Mouse (Mus musculus) hindbrain, embryonic 15.5 days (tissue): ENCODE measurements at regions not wholly inside any gene's neighbourhood (a gene's known extent, or its start where the extent isn't known, plus 50 kb on each side); places are given as distances from the start of the nearest gene placed in this dataset.

Source experiments
- ATAC-seq: fragments of 200-750 bp; cut with Nextera tagmentation; 2 replicates; pipeline ENCODE4 v1.8.0; 2017; ENCODE audit warnings: low read depth, moderate number of reproducible peaks, moderate TSS enrichment; ENCODE audit not compliant: low FRiP score
- H3K27ac ChIP-seq: fragments of 300-500 bp; sonication (generic); replicated peaks from 2 replicates; pipeline ENCODE4 v1.5.1; 2015; ENCODE audit warnings: mild to moderate bottlenecking, inconsistent platforms
- H3K27me3 ChIP-seq: fragments of 300-500 bp; sonication (generic); 2 replicates; pipeline ENCODE4 v1.6.1; 2015; ENCODE audit warnings: control low read depth, inconsistent platforms
- H3K36me3 ChIP-seq: fragments of 300-500 bp; sonication (generic); 2 replicates; pipeline ENCODE4 v1.6.1; 2015; ENCODE audit warnings: control low read depth, inconsistent platforms
- H3K4me1 ChIP-seq: fragments of 300-500 bp; sonication (generic); replicated peaks from 2 replicates; pipeline ENCODE4 v1.6.1; 2015; ENCODE audit warnings: control low read depth, inconsistent platforms
- H3K4me2 ChIP-seq: fragments of 300-500 bp; sonication (generic); 2 replicates; pipeline ENCODE4 v1.6.1; 2015; ENCODE audit warnings: moderate library complexity, mild to moderate bottlenecking, inconsistent platforms
- H3K4me3 ChIP-seq: fragments of 300-500 bp; sonication (generic); 2 replicates; pipeline ENCODE4 v1.5.1; 2015; ENCODE audit warnings: mild to moderate bottlenecking, inconsistent platforms
- H3K9ac ChIP-seq: fragments of 300-500 bp; sonication (generic); 2 replicates; pipeline ENCODE4 v1.6.1; 2015; ENCODE audit warnings: inconsistent platforms
- H3K9me3 ChIP-seq: fragments of 300-500 bp; sonication (generic); 2 replicates; pipeline ENCODE4 v1.6.1; 2016; ENCODE audit warnings: control low read depth, inconsistent platforms
- WGBS: fragments of 180-500 bp; shearing (Covaris S2); methylation state at CpG from one replicate; pipeline ENCODE4 v1.1.7; 2015; 5-methylcytosine and 5-hydroxymethylcytosine counted together

GRCm38 (mm10) chr6:67186537-67187274 is 51.3 kb upstream of the Serbp1 start:
- no peak for ATAC-seq
- 90% methylated on average over 7 of the region's 7 CpGs for WGBS
- H3K36me3 ChIP-seq, result no peaks in the 10 kb centered on the region

GRCm38 (mm10) chr6:67184662-67185061 is 53.3 kb upstream of the Serbp1 start:
- no peak overlapping the region for H3K4me3 ChIP-seq
- 90% methylated on average over 2 of the region's 2 CpGs for whole genome bisulfite sequencing
- H3K9me3 ChIP-seq, result no peaks in the 10 kb centered on the region
- H3K27me3 ChIP-seq, result no peaks in the 10 kb centered on the region
- no peak overlapping the region for H3K27ac ChIP-seq
- no peak for ATAC-seq
- H3K4me1 ChIP-seq, result no peaks in the 10 kb centered on the region
- no peaks in the 10 kb centered on the region for H3K36me3 ChIP-seq
- no peak overlapping the region for H3K9ac ChIP-seq
- no peak overlapping the region for H3K4me2 ChIP-seq

More at GRCm38 (mm10) chr6:67186537-67187274, 51.3 kb upstream of the Serbp1 start:
- H3K27me3 ChIP-seq, result no peaks in the 10 kb centered on the region
- no peaks in the 10 kb centered on the region for H3K9me3 ChIP-seq
- no peak overlapping the region for H3K27ac ChIP-seq
- H3K4me2 ChIP-seq, result no peak overlapping the region
- no peaks in the 10 kb centered on the region for H3K4me1 ChIP-seq
- no peak overlapping the region for H3K4me3 ChIP-seq
- no peak overlapping the region for H3K9ac ChIP-seq

GRCm38 (mm10) chr6:67183481-67184215 is 54.3 kb upstream of the Serbp1 start:
- Histone ChIP-seq H3K27ac (no peak overlapping the region), H3K9ac (no peak overlapping the region), H3K27me3 (no peaks in the 10 kb centered on the region), H3K9me3 (no peaks in the 10 kb centered on the region), H3K36me3 (no peaks in the 10 kb centered on the region), H3K4me3 (no peak overlapping the region), H3K4me1 (no peaks in the 10 kb centered on the region), H3K4me2 (no peak overlapping the region)
- WGBS, result 86% methylated on average over 15 of the region's 15 CpGs
- no peak for ATAC-seq

GRCm38 (mm10) chr6:67182453-67182852 is 55.5 kb upstream of the Serbp1 start:
- 89% methylated on average over 2 of the region's 2 CpGs for WGBS
- H3K9me3 ChIP-seq, result no peaks in the 10 kb centered on the region
- H3K36me3 ChIP-seq, result no peaks in the 10 kb centered on the region
- H3K27ac ChIP-seq, result no peak overlapping the region
- H3K4me2 ChIP-seq, result no peak overlapping the region
- no peak overlapping the region for H3K4me3 ChIP-seq
- H3K4me1 ChIP-seq, result no peaks in the 10 kb centered on the region
- H3K9ac ChIP-seq, result no peak overlapping the region
- no peaks in the 10 kb centered on the region for H3K27me3 ChIP-seq
- ATAC-seq, result no peak

- Histone ChIP-seq H3K27ac (no peak overlapping the region), H3K36me3 (no peaks in the 10 kb centered on the region), H3K9me3 (no peaks in the 10 kb centered on the region), H3K9ac (no peak overlapping the region), H3K4me2 (no peak overlapping the region), H3K4me1 (no peaks in the 10 kb centered on the region), H3K27me3 (no peaks in the 10 kb centered on the region), H3K4me3 (no peak overlapping the region)
- ATAC-seq, result no peak
- WGBS, result 92% methylated on average over 4 of the region's 4 CpGs
Measured at GRCm38 (mm10) chr6:67181459-67181858, 56.5 kb upstream of the Serbp1 start.

GRCm38 (mm10) chr6:67179416-67179815 is 58.6 kb upstream of the Serbp1 start:
- H3K4me3 ChIP-seq, result no peak overlapping the region
- H3K9ac ChIP-seq, result no peak overlapping the region
- H3K4me2 ChIP-seq, result no peak overlapping the region
- no peaks in the 10 kb centered on the region for H3K36me3 ChIP-seq
- ATAC-seq, result no peak
- H3K27ac ChIP-seq, result no peak overlapping the region
- H3K9me3 ChIP-seq, result no peaks in the 10 kb centered on the region
- no peaks in the 10 kb centered on the region for H3K27me3 ChIP-seq
- 84% methylated on average over 7 of the region's 7 CpGs for WGBS
- no peaks in the 10 kb centered on the region for H3K4me1 ChIP-seq

GRCm38 (mm10) chr6:67178531-67178930 is 59.4 kb upstream of the Serbp1 start:
- H3K4me2 ChIP-seq, result no peak overlapping the region
- no peaks in the 10 kb centered on the region for H3K4me1 ChIP-seq
- no peaks in the 10 kb centered on the region for H3K9me3 ChIP-seq
- no peak overlapping the region for H3K27ac ChIP-seq
- no peak overlapping the region for H3K4me3 ChIP-seq
- no peaks in the 10 kb centered on the region for H3K27me3 ChIP-seq
- 76% methylated on average over 4 of the region's 4 CpGs for WGBS
- no peaks in the 10 kb centered on the region for H3K36me3 ChIP-seq
- no peak for ATAC-seq
- H3K9ac ChIP-seq, result no peak overlapping the region

- Histone ChIP-seq H3K4me1 (no peaks in the 10 kb centered on the region), H3K4me3 (no peak overlapping the region), H3K27me3 (no peaks in the 10 kb centered on the region), H3K9ac (no peak overlapping the region), H3K4me2 (no peak overlapping the region), H3K9me3 (no peaks in the 10 kb centered on the region), H3K27ac (no peak overlapping the region), H3K36me3 (no peaks in the 10 kb centered on the region)
- peak; percentile 42; the same call in 1 of the 2 replicates for ATAC-seq
- 33% methylated on average over 1 of the region's 1 CpGs for WGBS
Measured at GRCm38 (mm10) chr6:67178101-67178500, 59.9 kb upstream of the Serbp1 start.

GRCm38 (mm10) chr6:67170674-67170946 is 67.4 kb upstream of the Serbp1 start:
- H3K9ac ChIP-seq, result no peak overlapping the region
- H3K4me3 ChIP-seq, result no peak overlapping the region
- H3K27ac ChIP-seq, result no peak overlapping the region
- no peaks in the 10 kb centered on the region for H3K9me3 ChIP-seq
- H3K4me2 ChIP-seq, result no peak overlapping the region
- WGBS, result 87% methylated on average over 5 of the region's 5 CpGs
- 0 out of 2 replicates have a peak, but pooled peaks cover 3% of the 10 kb centered on the region for H3K4me1 ChIP-seq
- ATAC-seq, result no peak; the same call in 1 of the 2 replicates
- no peaks in the 10 kb centered on the region for H3K27me3 ChIP-seq
- H3K36me3 ChIP-seq, result no peaks in the 10 kb centered on the region

GRCm38 (mm10) chr6:67169873-67170673 is 67.9 kb upstream of the Serbp1 start:
- Histone ChIP-seq H3K27me3 (no peaks in the 10 kb centered on the region), H3K4me1 (0 out of 2 replicates have a peak, but pooled peaks cover 3% of the 10 kb centered on the region), H3K4me2 (no peak overlapping the region), H3K4me3 (no peak overlapping the region), H3K27ac (no peak overlapping the region), H3K9me3 (no peaks in the 10 kb centered on the region), H3K9ac (no peak overlapping the region), H3K36me3 (no peaks in the 10 kb centered on the region)
- peak; percentile 75 for ATAC-seq
- 52% methylated on average over 13 of the region's 13 CpGs for WGBS

- ATAC-seq, result peak; percentile 17; the same call in 1 of the 2 replicates
Measured at GRCm38 (mm10) chr6:67168803-67169202, 69.2 kb upstream of the Serbp1 start.

More at GRCm38 (mm10) chr6:67168803-67169202, 69.2 kb upstream of the Serbp1 start:
- Histone ChIP-seq H3K27ac (peak overlapping the region; percentile 73), H3K4me3 (peak overlapping the region; percentile 44), H3K4me2 (peak overlapping the region; percentile 55), H3K4me1 (0 out of 2 replicates have a peak, but pooled peaks cover 3% of the 10 kb centered on the region), H3K36me3 (no peaks in the 10 kb centered on the region), H3K9ac (peak overlapping the region; percentile 38), H3K27me3 (no peaks in the 10 kb centered on the region), H3K9me3 (no peaks in the 10 kb centered on the region)
- WGBS, result 17% methylated on average over 2 of the region's 2 CpGs
